Mouse (Mus musculus): ENCODE data around the gene Naa15.
"Not testable (repeated sequence)": the region's sequence is repeated elsewhere in the genome, so short reads cannot be mapped to it uniquely, and the experiment has no call there.

Gene Naa15

GRCm38 (mm10) chr3:51393018-51393417, 21.9 kb upstream of the Naa15 start:
- intact Hi-C loops (cut with DNase I), result not testable (repeated sequence)

GRCm38 (mm10) chr3:51393651-51394050, 21.3 kb upstream of the Naa15 start:
- intact Hi-C loops (cut with DNase I), result no loop called here

GRCm38 (mm10) chr3:51394881-51395280, 20.1 kb upstream of the Naa15 start:
- intact Hi-C loops (cut with DNase I), result no loop called here

GRCm38 (mm10) chr3:51395461-51396145, 19.3 kb upstream of the Naa15 start:
- intact Hi-C loops (cut with DNase I), result no loop called here

GRCm38 (mm10) chr3:51396219-51397068, 18.5 kb upstream of the Naa15 start, which contains the start of gene Mgarp:
Mgarp (minus strand) TSS chr3:51396738.
- intact Hi-C loops (cut with DNase I), result no loop called here

- intact Hi-C loops (cut with DNase I), result no loop called here
These were observed 17.1 kb upstream of the Naa15 start for GRCm38 (mm10) chr3:51397700-51398299.

GRCm38 (mm10) chr3:51398667-51399066, 16.3 kb upstream of the Naa15 start:
- intact Hi-C loops (cut with DNase I), result no loop called here

- intact Hi-C loops (cut with DNase I), result no loop called here
These were observed 15.4 kb upstream of the Naa15 start for GRCm38 (mm10) chr3:51399531-51399930.

- intact Hi-C loops (cut with DNase I), result no loop called here
These were observed 14.3 kb upstream of the Naa15 start for GRCm38 (mm10) chr3:51400682-51401081.

GRCm38 (mm10) chr3:51402054-51402453, 12.9 kb upstream of the Naa15 start:
- intact Hi-C loops (cut with DNase I), result not testable (repeated sequence)

GRCm38 (mm10) chr3:51402628-51403027, 12.3 kb upstream of the Naa15 start:
- intact Hi-C loops (cut with DNase I), result no loop called here

- intact Hi-C loops (cut with DNase I), result loop anchor here (2.0 kb wide), 1 partner anchor 33 kb away; no protein-coding TSS in a partner anchor
These were observed 6.9 kb upstream of the Naa15 start for GRCm38 (mm10) chr3:51407870-51408560.

GRCm38 (mm10) chr3:51408561-51409183, 6.3 kb upstream of the Naa15 start, which contains the start of gene Ndufc1:
Ndufc1 (minus strand) TSS chr3:51408988.
- intact Hi-C loops (cut with DNase I), result loop anchor here (2.0 kb wide), 1 partner anchor 34 kb away; no protein-coding TSS in a partner anchor

- intact Hi-C loops (cut with DNase I), result no loop called here
These were observed 2.5 kb upstream of the Naa15 start for GRCm38 (mm10) chr3:51412457-51412856.

- intact Hi-C loops (cut with DNase I), result no loop called here
These were observed 1.7 kb upstream of the Naa15 start for GRCm38 (mm10) chr3:51413276-51413675.

GRCm38 (mm10) chr3:51416073-51416363, 1.1 kb downstream of the Naa15 start:
- intact Hi-C loops (cut with DNase I), result no loop called here

GRCm38 (mm10) chr3:51416364-51417134, 1.6 kb downstream of the Naa15 start:
- intact Hi-C loops (cut with DNase I), result no loop called here

GRCm38 (mm10) chr3:51417135-51417458, 2.1 kb downstream of the Naa15 start:
- intact Hi-C loops (cut with DNase I), result no loop called here

GRCm38 (mm10) chr3:51417485-51417884, 2.5 kb downstream of the Naa15 start:
- intact Hi-C loops (cut with DNase I), result no loop called here

GRCm38 (mm10) chr3:51417966-51418365, 3.0 kb downstream of the Naa15 start:
- intact Hi-C loops (cut with DNase I), result no loop called here
